Mouse (Mus musculus) lung, postnatal 0 days (tissue): ENCODE measurements around the gene Fau.

Experiments used
- CTCF ChIP-seq: IDR thresholded peaks from 2 replicates; pipeline ENCODE4 v1.5.1; 2016; ENCODE audit warnings: antibody characterized with exemption, mild to moderate bottlenecking
- EP300 ChIP-seq: IDR thresholded peaks from 2 replicates; pipeline ENCODE4 v1.6.1; 2016; ENCODE audit warnings: antibody characterized with exemption, mild to moderate bottlenecking, control low read depth

- TF ChIP-seq CTCF (no peak), EP300 (no peak)
Measured at GRCm38 (mm10) chr19:6061641-6062302, 4.1 kb downstream of the Fau start.
